Mouse (Mus musculus) lung, adult 18-20 months (tissue): ENCODE data around the gene Nkx6-1.

ENCODE experiments used
- DNase-seq, 2 experiments: peaks; one replicate each; pipeline ENCODE4 v3.0.0; 2022; ENCODE audit warnings: mixed read lengths in 2 of 2

Nkx6-1 gene

GRCm38 (mm10) chr5:101664945-101665615, at the start of gene Nkx6-1:
Nkx6-1 (minus strand) TSS chr5:101664996.
- DNase-seq: peak; percentile 66 to 68

GRCm38 (mm10) chr5:101713064-101713613, 48.3 kb upstream of the Nkx6-1 start:
- no peak for DNase-seq

GRCm38 (mm10) chr5:101703374-101704260, 38.8 kb upstream of the Nkx6-1 start:
- no peak for DNase-seq

- no peak for DNase-seq
Measured at GRCm38 (mm10) chr5:101702636-101703035, 37.8 kb upstream of the Nkx6-1 start.

GRCm38 (mm10) chr5:101700607-101701006, 35.8 kb upstream of the Nkx6-1 start:
- DNase-seq: no peak

- DNase-seq: no peak
Measured at GRCm38 (mm10) chr5:101688581-101688980, 23.8 kb upstream of the Nkx6-1 start.

GRCm38 (mm10) chr5:101683340-101683739, 18.5 kb upstream of the Nkx6-1 start:
- DNase-seq: no peak

- DNase-seq: no peak
Measured at GRCm38 (mm10) chr5:101680338-101680737, 15.5 kb upstream of the Nkx6-1 start.

- DNase-seq: no peak
Measured at GRCm38 (mm10) chr5:101669381-101669780, 4.6 kb upstream of the Nkx6-1 start.

- no peak for DNase-seq
Measured at GRCm38 (mm10) chr5:101668475-101668874, 3.7 kb upstream of the Nkx6-1 start.

GRCm38 (mm10) chr5:101668028-101668427, 3.2 kb upstream of the Nkx6-1 start:
- DNase-seq: no peak

- no peak for DNase-seq
Measured at GRCm38 (mm10) chr5:101667263-101667990, 2.6 kb upstream of the Nkx6-1 start.

GRCm38 (mm10) chr5:101666713-101667112, 1.9 kb upstream of the Nkx6-1 start:
- no peak for DNase-seq

GRCm38 (mm10) chr5:101666091-101666490, 1.3 kb upstream of the Nkx6-1 start:
- no peak for DNase-seq

- no peak for DNase-seq
Measured at GRCm38 (mm10) chr5:101664423-101664921, 324 bp downstream of the Nkx6-1 start.

- DNase-seq: no peak
Measured at GRCm38 (mm10) chr5:101663621-101664422, 974 bp downstream of the Nkx6-1 start.

GRCm38 (mm10) chr5:101663176-101663575, 1.6 kb downstream of the Nkx6-1 start:
- DNase-seq: no peak

- DNase-seq: no peak
Measured at GRCm38 (mm10) chr5:101662485-101662884, 2.3 kb downstream of the Nkx6-1 start.

GRCm38 (mm10) chr5:101661561-101662211, 3.1 kb downstream of the Nkx6-1 start:
- no peak for DNase-seq

GRCm38 (mm10) chr5:101660666-101661065, 4.1 kb downstream of the Nkx6-1 start:
- no peak for DNase-seq

GRCm38 (mm10) chr5:101659411-101659971, 5.3 kb downstream of the Nkx6-1 start:
- DNase-seq: no peak
